Mouse (Mus musculus) left cerebral cortex, adult 11 months (tissue): ENCODE data around the gene Zfp831.

ENCODE experiments used
- DNase-seq: peaks from one replicate; pipeline ENCODE4 v3.0.0; 2022; ENCODE audit warnings: low spot score

Zfp831 gene

DNA sequence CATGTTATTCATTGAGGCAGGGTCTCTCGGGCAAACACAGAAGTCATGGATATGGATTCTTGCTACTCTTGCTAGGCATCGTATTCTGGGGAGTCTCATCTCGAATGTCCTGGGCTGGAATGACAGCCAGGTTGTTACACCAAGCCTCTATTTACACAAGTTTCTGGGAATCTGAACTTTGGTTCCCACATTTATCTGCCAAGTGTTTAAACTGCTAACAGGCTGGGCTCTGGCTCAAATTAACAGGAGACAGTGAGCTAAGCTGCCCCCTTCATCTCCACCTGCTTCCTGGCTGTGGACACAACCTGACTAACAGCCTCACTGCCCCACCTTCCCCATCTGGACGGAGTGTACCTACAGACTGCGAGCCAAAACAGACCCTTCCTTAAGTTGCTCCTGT, 88.6 kb downstream of the Zfp831 start:
- DNase-seq, result no peak

DNA sequence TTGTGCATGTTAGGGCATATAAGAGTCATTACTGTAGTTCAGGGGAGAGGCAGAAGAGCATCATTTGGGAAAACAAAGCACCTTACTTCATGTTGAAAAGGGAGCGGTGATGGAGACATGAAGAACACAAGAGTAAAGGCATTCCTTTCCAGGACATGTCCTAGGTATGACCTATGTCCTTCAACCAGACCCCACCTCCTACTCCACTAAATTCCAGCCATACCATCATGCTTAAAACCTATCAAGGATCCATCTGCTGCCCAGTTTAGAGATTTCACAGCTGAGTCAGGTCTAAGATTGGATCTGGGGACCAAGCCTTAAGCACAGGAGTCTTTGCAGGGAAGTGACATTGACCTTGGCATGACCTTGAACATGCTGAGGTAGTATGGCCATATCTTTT, 91.9 kb downstream of the Zfp831 start:
- DNase-seq, result no peak

DNA sequence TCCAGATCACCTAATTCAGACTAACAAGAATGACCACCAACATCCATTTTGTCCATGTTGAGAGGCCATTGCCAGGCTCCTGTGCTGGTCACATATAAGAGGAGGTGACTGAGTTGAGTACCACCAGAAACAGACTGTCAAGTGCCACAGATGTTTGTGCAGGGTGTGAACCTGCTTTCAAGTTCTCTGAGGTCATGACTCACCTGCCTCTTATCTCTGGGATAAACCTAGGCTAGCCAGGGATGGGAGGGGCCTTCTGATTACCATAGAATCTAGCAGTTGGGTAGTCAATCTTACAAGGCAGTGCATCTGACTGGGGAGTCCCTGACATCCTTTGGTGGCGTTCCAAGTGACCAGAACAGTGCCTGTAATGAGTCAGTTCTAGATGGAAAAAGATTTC, 103.8 kb downstream of the Zfp831 start:
- no peak for DNase-seq

DNA sequence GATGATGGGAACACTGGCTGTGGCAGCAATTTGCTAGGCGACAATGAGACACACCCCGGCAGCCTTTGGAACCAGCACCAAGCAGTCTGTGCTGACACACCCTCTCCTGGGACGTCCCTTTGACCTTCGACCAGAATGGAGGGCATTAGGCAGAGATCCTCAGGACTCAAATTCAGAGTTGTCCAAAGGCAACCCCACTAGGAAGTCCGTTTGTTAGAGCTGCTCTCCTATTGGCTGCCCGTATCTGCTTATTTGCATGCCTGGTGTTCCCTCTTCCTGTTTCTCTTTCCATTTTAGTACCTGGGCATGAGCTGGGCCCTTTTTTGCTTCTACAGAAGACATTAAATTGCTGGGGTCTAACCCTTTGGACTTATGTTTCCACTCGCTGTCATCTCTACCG, 105.0 kb downstream of the Zfp831 start:
- no peak for DNase-seq

DNA sequence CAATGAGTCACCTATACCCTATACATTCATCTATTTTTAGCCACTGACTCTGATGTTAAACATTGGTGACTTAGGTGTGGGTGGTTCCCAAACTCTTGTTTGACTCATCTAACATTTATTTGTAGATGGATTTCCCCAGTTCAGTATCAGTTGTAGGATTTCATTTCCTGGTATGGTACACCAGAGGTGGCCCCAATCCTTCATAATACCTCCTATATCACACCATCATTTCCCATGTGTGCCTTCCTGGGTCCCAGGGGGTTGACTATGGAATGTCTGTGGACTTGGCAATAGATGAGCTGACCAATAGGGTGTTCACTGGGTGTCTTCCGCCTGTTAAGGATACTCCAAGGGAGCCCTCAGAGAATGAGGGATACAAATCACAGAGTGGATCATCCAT, 109.9 kb downstream of the Zfp831 start:
- DNase-seq, result no peak

DNA sequence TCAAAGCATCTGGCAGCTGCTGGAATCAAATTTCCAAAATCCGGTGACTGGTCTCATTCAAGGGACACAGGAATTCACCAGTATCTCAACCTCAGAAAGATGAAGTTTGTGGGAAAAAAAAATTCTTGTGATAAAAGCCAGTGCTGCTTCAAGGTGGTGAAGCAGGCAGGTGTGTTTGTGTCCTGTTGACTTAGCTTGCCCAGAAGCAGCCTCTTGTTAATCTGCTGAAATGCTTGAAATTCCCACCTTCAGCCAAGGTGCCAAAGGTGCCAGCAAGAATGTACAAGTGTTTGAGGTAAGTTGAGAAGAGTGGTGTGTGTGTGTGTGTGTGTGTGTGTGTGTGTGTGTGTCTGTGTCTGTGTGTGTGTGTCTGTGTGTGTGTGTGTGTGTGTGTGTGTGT, 110.9 kb downstream of the Zfp831 start:
- DNase-seq, result no peak

DNA sequence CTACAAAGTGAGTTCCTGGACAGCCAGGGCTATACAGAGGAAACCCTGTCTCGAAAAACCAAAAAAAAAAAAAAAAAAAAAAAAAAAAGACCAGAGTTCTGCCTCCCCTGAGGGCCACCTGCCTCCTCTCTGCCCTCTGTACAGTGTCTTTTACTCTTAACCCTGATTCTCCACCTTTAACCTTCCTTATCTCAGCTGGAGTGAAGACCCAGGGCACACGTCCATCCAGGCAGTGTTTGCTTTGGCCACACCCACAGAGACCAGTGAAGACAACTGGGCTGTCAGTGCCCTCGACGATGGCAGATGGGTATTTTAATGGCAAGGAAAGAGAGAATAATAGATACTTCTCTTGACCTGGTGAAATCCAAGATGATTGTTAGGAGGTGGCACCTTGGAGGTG, 115.9 kb downstream of the Zfp831 start:
- DNase-seq, result no peak
